Mouse (Mus musculus) naive thymus-derived CD4-positive, alpha-beta T cell, adult 2 months (primary cell): ENCODE data around the gene Tdp1.

Source experiments
- DNase-seq: peaks from one replicate; pipeline ENCODE4 v3.0.0-alpha.2; 2011; ENCODE audit warnings: low read depth

Gene Tdp1

GRCm38 (mm10) chr12:100000381-100000780, 116.1 kb downstream of the Tdp1 start:
- DNase-seq = no peak

GRCm38 (mm10) chr12:100001246-100001645, 116.9 kb downstream of the Tdp1 start:
- no peak for DNase-seq

GRCm38 (mm10) chr12:100001910-100002309, 117.6 kb downstream of the Tdp1 start:
- no peak for DNase-seq

- no peak for DNase-seq
These were observed 118.7 kb downstream of the Tdp1 start for GRCm38 (mm10) chr12:100002914-100003587.
